Mouse (Mus musculus) hematopoietic stem cell, adult 5-6 weeks (primary cell): ENCODE data around the gene Tpcn1. TPM values are rescaled to one million over a fixed set of nuclear protein-coding genes. Genes with fewer than 3 reads are reported as not detected.
"Not testable (repeated sequence)": the region's sequence is repeated elsewhere in the genome, so short reads cannot be mapped to it uniquely, and the experiment has no call there.

Experiments used
- ATAC-seq, 2 experiments: fragments of 125-278 bp in 1 of 2; replicated peaks in 1 of 2; 2 replicates each; pipeline ENCODE4 v1.8.0; 2016 to 2017; ENCODE audit warnings: inconsistent platforms in 2 of 2, mild to moderate bottlenecking in 2 of 2, moderate number of reproducible peaks in 2 of 2, low read depth in 1 of 2, moderate TSS enrichment in 1 of 2; ENCODE audit not compliant: low FRiP score in 2 of 2, poor library complexity in 2 of 2, severe bottlenecking in 2 of 2, insufficient read depth in 1 of 2, low TSS enrichment in 1 of 2
- total RNA-seq: library from RNA; stranded (forward); fragments of 172-1452, 232-1000 nt; gene quantifications from 2 replicates; pipeline ENCODE4 v1.2.3, GENCODE M21; 2017

Gene Tpcn1
- total RNA-seq, 1 experiment from 2014 or later = 9.8 TPM

- peak; percentile 97 to 98 for ATAC-seq
Measured at GRCm38 (mm10) chr5:120510982-120511642, 77.4 kb downstream of the Tpcn1 start, which contains the start of gene Slc8b1. Slc8b1 (plus strand) TSS chr5:120511168.

GRCm38 (mm10) chr5:120507311-120507710, 81.2 kb downstream of the Tpcn1 start:
- no peak for ATAC-seq

GRCm38 (mm10) chr5:120506490-120506889, 82.0 kb downstream of the Tpcn1 start:
- ATAC-seq = no peak

GRCm38 (mm10) chr5:120505781-120506180, 82.7 kb downstream of the Tpcn1 start:
- peak in 1 of 2 experiments; percentile 11; a peak in 1 of 4 replicates for ATAC-seq

GRCm38 (mm10) chr5:120505368-120505767, 83.1 kb downstream of the Tpcn1 start:
- peak; percentile 69 to 77 for ATAC-seq

- ATAC-seq = peak; percentile 60 to 79; a peak in 3 of 4 replicates
Measured at GRCm38 (mm10) chr5:120503144-120503795, 85.2 kb downstream of the Tpcn1 start, which contains the start of gene Plbd2. Plbd2 (minus strand) TSS chr5:120503625.

- ATAC-seq = no peak
Measured at GRCm38 (mm10) chr5:120502675-120503143, 85.8 kb downstream of the Tpcn1 start.

- ATAC-seq = no peak
Measured at GRCm38 (mm10) chr5:120502147-120502621, 86.3 kb downstream of the Tpcn1 start.

- not testable (repeated sequence) for ATAC-seq
Measured at GRCm38 (mm10) chr5:120500609-120501008, 87.9 kb downstream of the Tpcn1 start.

- ATAC-seq = no peak
Measured at GRCm38 (mm10) chr5:120499202-120499601, 89.3 kb downstream of the Tpcn1 start.

- no peak for ATAC-seq
Measured at GRCm38 (mm10) chr5:120497071-120497470, 91.4 kb downstream of the Tpcn1 start.

- no peak for ATAC-seq
Measured at GRCm38 (mm10) chr5:120495703-120496226, 92.7 kb downstream of the Tpcn1 start.

GRCm38 (mm10) chr5:120495064-120495702, 93.3 kb downstream of the Tpcn1 start:
- ATAC-seq = peak; percentile 69 to 81

GRCm38 (mm10) chr5:120493873-120494395, 94.5 kb downstream of the Tpcn1 start:
- ATAC-seq = no peak

GRCm38 (mm10) chr5:120493440-120493839, 95.0 kb downstream of the Tpcn1 start:
- ATAC-seq = no peak

- ATAC-seq = no peak
Measured at GRCm38 (mm10) chr5:120492437-120492836, 96.0 kb downstream of the Tpcn1 start.

GRCm38 (mm10) chr5:120490679-120491192, 97.7 kb downstream of the Tpcn1 start:
- no peak for ATAC-seq
